Mouse (Mus musculus) liver, postnatal 0 days (tissue): ENCODE data around the gene Trim31. TPM values are rescaled to one million over a fixed set of nuclear protein-coding genes. Genes with fewer than 3 reads are reported as not detected.

Experiments
- ATAC-seq: fragments of 200-750 bp; cut with Nextera tagmentation; 2 replicates; pipeline ENCODE4 v1.8.0; 2017; ENCODE audit warnings: mild to moderate bottlenecking, moderate library complexity
- DNase-seq: peaks from one replicate; pipeline ENCODE4 v3.0.0-alpha.2; 2016
- H3K27ac ChIP-seq: fragments of 300-500 bp; sonication (generic); 2 replicates; pipeline ENCODE4 v1.5.1; 2014; ENCODE audit warnings: antibody characterized with exemption, moderate library complexity, mild to moderate bottlenecking, low read depth
- H3K27me3 ChIP-seq: fragments of 300-500 bp; sonication (generic); 2 replicates; pipeline ENCODE4 v1.6.1; 2014; ENCODE audit warnings: low read length, control low read depth, mixed read lengths; ENCODE audit not compliant: insufficient read depth
- H3K36me3 ChIP-seq: fragments of 300-500 bp; sonication (generic); replicated peaks from 2 replicates; pipeline ENCODE4 v1.6.1; 2014; ENCODE audit warnings: mild to moderate bottlenecking, control low read depth, low read length, moderate library complexity, mixed read lengths; ENCODE audit not compliant: insufficient read depth
- H3K4me1 ChIP-seq: fragments of 300-500 bp; sonication (generic); 2 replicates; pipeline ENCODE4 v1.6.1; 2014; ENCODE audit warnings: antibody characterized with exemption, mild to moderate bottlenecking, control low read depth; ENCODE audit not compliant: insufficient read depth
- H3K4me2 ChIP-seq: fragments of 300-500 bp; sonication (generic); 2 replicates; pipeline ENCODE4 v1.6.1; 2014; ENCODE audit warnings: low read depth, mild to moderate bottlenecking, low read length, moderate library complexity, mixed read lengths
- H3K4me3 ChIP-seq: fragments of 300-500 bp; sonication (generic); 2 replicates; pipeline ENCODE4 v1.5.1; 2014; ENCODE audit warnings: low read depth, low read length
- H3K9ac ChIP-seq: fragments of 300-500 bp; sonication (generic); replicated peaks from 2 replicates; pipeline ENCODE4 v1.6.1; 2014; ENCODE audit warnings: mild to moderate bottlenecking, moderate library complexity
- H3K9me3 ChIP-seq: fragments of 300-500 bp; sonication (generic); 2 replicates; pipeline ENCODE4 v1.6.1; 2016; ENCODE audit warnings: mild to moderate bottlenecking, control low read depth, low read length, mixed read lengths
- CTCF ChIP-seq: sonication (generic); IDR thresholded peaks from 2 replicates; pipeline ENCODE4 v1.5.1; 2016; ENCODE audit warnings: antibody characterized with exemption, low read depth
- EP300 ChIP-seq: IDR thresholded peaks from 2 replicates; pipeline ENCODE4 v1.6.1; 2016; ENCODE audit warnings: antibody characterized with exemption, low read depth, mild to moderate bottlenecking
- WGBS: fragments of 180-500 bp; shearing (Covaris S2); extraction: QIAGEN DNeasy Blood & Tissue Kit; methylation state at CpG from one replicate; pipeline ENCODE4 v1.1.7; 2014; ENCODE audit not compliant: insufficient replicate concordance; 5-methylcytosine and 5-hydroxymethylcytosine counted together
- polyA plus RNA-seq: library from polyadenylated mRNA; unstranded; fragments of >200 nt; fragmentation: Nextera tagmentation; extraction: Ambion mirVana; gene quantifications from 2 replicates; pipeline ENCODE4 v1.2.1, GENCODE M21; 2015

Gene Trim31
- polyA plus RNA-seq, 1 experiment from 2014 or later: not detected

DNA sequence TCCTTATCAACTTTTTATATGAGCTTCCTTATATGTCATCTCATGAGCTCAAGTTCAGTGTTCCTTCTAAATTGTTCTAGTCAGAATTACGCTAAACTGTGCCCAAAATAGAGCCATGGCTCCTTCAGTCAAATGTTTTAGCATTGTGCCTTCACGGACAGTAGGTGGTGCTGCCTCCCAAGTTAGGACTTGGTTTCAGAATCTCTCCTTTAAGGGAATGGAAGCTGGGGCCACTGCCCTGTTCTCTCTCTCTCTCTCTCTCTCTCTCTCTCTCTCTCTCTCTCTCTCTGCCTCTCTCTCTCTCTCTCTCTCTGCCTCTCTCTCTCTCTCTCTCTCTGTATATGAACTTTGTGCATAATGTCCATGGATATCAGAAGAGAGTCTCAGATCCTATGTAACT lies 5.6 kb upstream of the Trim31 start:
- peaks cover 4% of the 10 kb centered on the region; the same call in 1 of the 2 replicates for H3K27me3 ChIP-seq
- ATAC-seq (no peak), DNase-seq (peak; percentile 41)
- H3K9me3 ChIP-seq: no peaks in the 10 kb centered on the region
- H3K9ac ChIP-seq: no peak overlapping the region
- TF ChIP-seq CTCF (peak; percentile 85), EP300 (no peak)
- 5% methylated on average over 2 of the region's 2 CpGs for WGBS
- no peak overlapping the region for H3K27ac ChIP-seq
- no peak overlapping the region for H3K4me2 ChIP-seq
- no peaks in the 10 kb centered on the region for H3K4me1 ChIP-seq
- H3K36me3 ChIP-seq: no peaks in the 10 kb centered on the region
- no peak overlapping the region for H3K4me3 ChIP-seq

DNA sequence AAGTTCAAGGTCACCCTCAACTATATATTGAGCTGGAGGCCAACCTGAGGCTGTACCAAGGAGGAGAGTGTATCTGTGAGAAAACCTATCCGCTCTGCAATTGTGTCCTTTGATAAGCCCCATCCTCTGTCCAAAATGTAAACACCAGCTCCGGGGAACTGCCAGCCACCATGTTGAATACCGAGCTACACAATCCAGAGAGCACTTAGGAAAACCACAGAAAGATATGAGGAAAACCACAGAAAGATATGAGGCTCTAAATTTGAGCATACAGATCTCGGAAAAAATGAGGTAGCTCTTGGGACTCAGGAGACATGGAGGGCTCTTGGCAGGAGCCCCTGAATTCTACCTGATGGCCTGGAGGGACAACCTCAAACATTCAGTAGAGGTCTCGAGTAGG lies 4.5 kb upstream of the Trim31 start:
- no peak for TF ChIP-seq EP300
- no peak for TF ChIP-seq CTCF
- Histone ChIP-seq H3K4me2 (no peak overlapping the region), H3K27me3 (peaks cover 4% of the 10 kb centered on the region; the same call in 1 of the 2 replicates), H3K27ac (no peak overlapping the region), H3K9me3 (no peaks in the 10 kb centered on the region), H3K36me3 (no peaks in the 10 kb centered on the region), H3K9ac (no peak overlapping the region), H3K4me3 (no peak overlapping the region), H3K4me1 (no peaks in the 10 kb centered on the region)
- DNase-seq: no peak
- ATAC-seq: no peak
- WGBS: 27% methylated on average over 5 of the region's 5 CpGs

- TF ChIP-seq EP300 (no peak), CTCF (peak; percentile 75)
- Histone ChIP-seq H3K4me3 (no peak overlapping the region), H3K27ac (no peak overlapping the region), H3K9ac (no peak overlapping the region), H3K27me3 (peaks cover 3% of the 10 kb centered on the region; the same call in 1 of the 2 replicates), H3K9me3 (no peaks in the 10 kb centered on the region), H3K36me3 (no peaks in the 10 kb centered on the region), H3K4me2 (no peak overlapping the region), H3K4me1 (no peaks in the 10 kb centered on the region)
- DNase-seq (peak; percentile 55), ATAC-seq (no peak)
- 78% methylated on average over 1 of the region's 1 CpGs for WGBS
Measured at GRCm38 (mm10) chr17:36896583-36896982, 1.3 kb upstream of the Trim31 start.

GRCm38 (mm10) chr17:36897065-36897464 lies 853 bp upstream of the Trim31 start:
- no peak overlapping the region for H3K4me2 ChIP-seq
- no peak overlapping the region for H3K9ac ChIP-seq
- no peaks in the 10 kb centered on the region for H3K27me3 ChIP-seq
- ATAC-seq: no peak
- no peaks in the 10 kb centered on the region for H3K4me1 ChIP-seq
- TF ChIP-seq CTCF: no peak
- no peak for TF ChIP-seq EP300
- DNase-seq: no peak
- no peak overlapping the region for H3K27ac ChIP-seq
- no peaks in the 10 kb centered on the region for H3K36me3 ChIP-seq
- H3K4me3 ChIP-seq: no peak overlapping the region
- no peaks in the 10 kb centered on the region for H3K9me3 ChIP-seq

GRCm38 (mm10) chr17:36899376-36899775 lies 1.5 kb downstream of the Trim31 start:
- TF ChIP-seq EP300 (no peak), CTCF (no peak)
- ATAC-seq (no peak), DNase-seq (no peak)
- Histone ChIP-seq H3K9ac (no peak overlapping the region), H3K36me3 (no peaks in the 10 kb centered on the region), H3K9me3 (no peaks in the 10 kb centered on the region), H3K4me1 (no peaks in the 10 kb centered on the region), H3K4me2 (no peak overlapping the region), H3K4me3 (no peak overlapping the region), H3K27ac (no peak overlapping the region), H3K27me3 (no peaks in the 10 kb centered on the region)
- WGBS: 69% methylated on average over 4 of the region's 4 CpGs

GRCm38 (mm10) chr17:36900001-36900400 lies 2.1 kb downstream of the Trim31 start:
- ATAC-seq: no peak
- Histone ChIP-seq H3K36me3 (no peaks in the 10 kb centered on the region), H3K4me2 (no peak overlapping the region)

DNA sequence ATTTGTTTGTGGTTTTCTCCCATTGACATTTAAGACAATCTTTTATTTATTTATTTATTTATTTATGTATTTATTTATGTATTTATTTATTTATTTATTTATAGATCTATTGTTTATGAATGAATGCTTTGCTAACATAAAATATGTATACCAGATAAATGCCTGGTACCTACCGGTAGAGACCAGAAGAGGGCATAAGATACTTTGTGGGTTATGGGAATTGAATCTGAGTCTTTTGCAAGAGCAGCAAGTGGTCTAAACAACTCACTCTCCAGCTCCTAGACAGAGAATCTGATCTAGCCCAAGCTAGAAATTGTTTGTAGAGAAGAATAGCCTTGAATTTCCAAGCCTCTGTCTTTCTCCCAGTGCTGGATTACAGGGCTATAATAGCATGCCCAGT lies 2.8 kb downstream of the Trim31 start:
- ATAC-seq (no peak), DNase-seq (no peak)
- Histone ChIP-seq H3K36me3 (no peaks in the 10 kb centered on the region), H3K9ac (no peak overlapping the region), H3K27me3 (no peaks in the 10 kb centered on the region), H3K4me2 (no peak overlapping the region), H3K4me3 (no peak overlapping the region), H3K27ac (no peak overlapping the region), H3K9me3 (no peaks in the 10 kb centered on the region), H3K4me1 (no peaks in the 10 kb centered on the region)
- 16% methylated on average over 1 of the region's 1 CpGs for WGBS
- TF ChIP-seq EP300 (no peak), CTCF (peak; percentile 32; the same call in 1 of the 2 replicates)

More at GRCm38 (mm10) chr17:36900001-36900400, 2.1 kb downstream of the Trim31 start:
- Histone ChIP-seq H3K9me3 (no peaks in the 10 kb centered on the region), H3K9ac (no peak overlapping the region), H3K4me3 (no peak overlapping the region), H3K27me3 (no peaks in the 10 kb centered on the region), H3K4me1 (no peaks in the 10 kb centered on the region), H3K27ac (no peak overlapping the region)
- DNase-seq: no peak
- no peak for TF ChIP-seq CTCF
- no peak for TF ChIP-seq EP300
- WGBS: 76% methylated on average over 5 of the region's 5 CpGs
